Mouse (Mus musculus) embryonic facial prominence, embryonic 12.5 days (tissue): Measurements from ENCODE around the gene Nup210l. TPM values are rescaled to one million over a fixed set of nuclear protein-coding genes. Genes with fewer than 3 reads are reported as not detected.
A peak's percentile ranks its signal among the peaks of the same experiment; 100 is the strongest.

ENCODE experiments used
- ATAC-seq: fragments of 200-750 bp; cut with Nextera tagmentation; 2 replicates; pipeline ENCODE4 v1.8.0; 2017; ENCODE audit not compliant: insufficient number of reproducible peaks, insufficient read depth, low FRiP score, low TSS enrichment
- H3K27ac ChIP-seq: fragments of 300-500 bp; sonication (generic); 2 replicates; pipeline ENCODE4 v1.5.1; 2016; ENCODE audit warnings: mild to moderate bottlenecking
- H3K27me3 ChIP-seq: fragments of 300-500 bp; sonication (generic); 2 replicates; pipeline ENCODE4 v1.6.1; 2016; ENCODE audit warnings: mild to moderate bottlenecking, moderate library complexity
- H3K36me3 ChIP-seq: fragments of 300-500 bp; sonication (generic); 2 replicates; pipeline ENCODE4 v1.6.1; 2016; ENCODE audit warnings: mild to moderate bottlenecking
- H3K4me1 ChIP-seq: fragments of 300-500 bp; sonication (generic); 2 replicates; pipeline ENCODE4 v1.6.1; 2016
- H3K4me2 ChIP-seq: fragments of 300-500 bp; sonication (generic); replicated peaks from 2 replicates; pipeline ENCODE4 v1.6.1; 2016; ENCODE audit warnings: mild to moderate bottlenecking, moderate library complexity
- H3K4me3 ChIP-seq: fragments of 300-500 bp; sonication (generic); 2 replicates; pipeline ENCODE4 v1.5.1; 2016; ENCODE audit warnings: mild to moderate bottlenecking
- H3K9ac ChIP-seq: fragments of 300-500 bp; sonication (generic); 2 replicates; pipeline ENCODE4 v1.6.1; 2016; ENCODE audit warnings: mild to moderate bottlenecking, moderate library complexity
- H3K9me3 ChIP-seq: fragments of 300-500 bp; sonication (generic); 2 replicates; pipeline ENCODE4 v1.6.1; 2016; ENCODE audit warnings: mild to moderate bottlenecking, moderate library complexity
- WGBS: fragments of 180-500 bp; shearing (Covaris S2); methylation state at CpG from one replicate; pipeline ENCODE4 v1.1.7; 2016; 5-methylcytosine and 5-hydroxymethylcytosine counted together
- polyA plus RNA-seq: library from polyadenylated mRNA; unstranded; fragments of >200 nt; fragmentation: Nextera tagmentation; extraction: Ambion mirVana; gene quantifications from 2 replicates; pipeline ENCODE4 v1.2.1, GENCODE M21; 2016

The Nup210l gene
- polyA plus RNA-seq, 1 experiment from 2014 or later = 0.35 TPM

- H3K9me3 ChIP-seq = no peaks in the 10 kb centered on the region
- peaks cover 5% of the 10 kb centered on the region for H3K4me1 ChIP-seq
- WGBS = 17% methylated on average over 8 of the region's 8 CpGs
- H3K4me2 ChIP-seq = peak overlapping the region; percentile 80
- H3K9ac ChIP-seq = peak overlapping the region; percentile 72; the same call in 1 of the 2 replicates
- ATAC-seq = no peak
- peaks cover 19% of the 10 kb centered on the region for H3K36me3 ChIP-seq
- peak overlapping the region; percentile 87; the same call in 1 of the 2 replicates for H3K27ac ChIP-seq
- H3K4me3 ChIP-seq = peak overlapping the region; percentile 71
- H3K27me3 ChIP-seq = no peaks in the 10 kb centered on the region
Measured at GRCm38 (mm10) chr3:90231075-90231474, 127.1 kb downstream of the Nup210l start.

- Histone ChIP-seq H3K27ac (peak within 1 kb of the TSS; percentile 87), H3K36me3 (peaks cover 16% of the 10 kb centered on the region), H3K9me3 (no peaks in the 10 kb centered on the region), H3K27me3 (no peaks in the 10 kb centered on the region), H3K9ac (peak within 1 kb of the TSS; percentile 72), H3K4me1 (peaks cover 5% of the 10 kb centered on the region), H3K4me2 (peak within 1 kb of the TSS; percentile 80), H3K4me3 (peak within 1 kb of the TSS; percentile 71)
- peak; percentile 97 for ATAC-seq
- under 1% methylated on average over 61 of the region's 61 CpGs for WGBS
Measured at GRCm38 (mm10) chr3:90231507-90232333, 127.8 kb downstream of the Nup210l start, which contains the start of gene Jtb. Jtb (plus strand) TSS chr3:90231597.

- H3K36me3 ChIP-seq = no peaks in the 10 kb centered on the region
- no peak overlapping the region for H3K9ac ChIP-seq
- 78% methylated on average over 2 of the region's 2 CpGs for WGBS
- no peaks in the 10 kb centered on the region for H3K9me3 ChIP-seq
- no peak overlapping the region for H3K4me2 ChIP-seq
- H3K27me3 ChIP-seq = no peaks in the 10 kb centered on the region
- H3K4me3 ChIP-seq = no peak overlapping the region
- H3K27ac ChIP-seq = no peak overlapping the region
- no peak for ATAC-seq
- peaks cover 16% of the 10 kb centered on the region; the same call in 1 of the 2 replicates for H3K4me1 ChIP-seq
Measured at GRCm38 (mm10) chr3:90241251-90241650, 137.3 kb downstream of the Nup210l start.

GRCm38 (mm10) chr3:90241669-90242358 is 137.9 kb downstream of the Nup210l start:
- no peak for ATAC-seq
- no peak overlapping the region for H3K4me3 ChIP-seq
- H3K27ac ChIP-seq = no peak overlapping the region

GRCm38 (mm10) chr3:90242984-90243775 is 139.2 kb downstream of the Nup210l start, which contains the start of gene Creb3l4:
Creb3l4 (minus strand) TSS chr3:90243512.
- Histone ChIP-seq H3K4me2 (peak within 1 kb of the TSS; percentile 64), H3K4me1 (peaks cover 19% of the 10 kb centered on the region; the same call in 1 of the 2 replicates), H3K36me3 (no peaks in the 10 kb centered on the region), H3K9me3 (no peaks in the 10 kb centered on the region), H3K4me3 (peak within 1 kb of the TSS; percentile 35), H3K9ac (peak within 1 kb of the TSS; percentile 25; the same call in 1 of the 2 replicates), H3K27ac (peak within 1 kb of the TSS; percentile 86), H3K27me3 (no peaks in the 10 kb centered on the region)
- 5% methylated on average over 19 of the region's 19 CpGs for WGBS
- ATAC-seq = peak; percentile 76

More at GRCm38 (mm10) chr3:90241669-90242358, 137.9 kb downstream of the Nup210l start:
- no peak overlapping the region for H3K9ac ChIP-seq
- peak overlapping the region; percentile 64; the same call in 1 of the 2 replicates for H3K4me2 ChIP-seq
- H3K27me3 ChIP-seq = no peaks in the 10 kb centered on the region
- no peaks in the 10 kb centered on the region for H3K36me3 ChIP-seq
- H3K9me3 ChIP-seq = no peaks in the 10 kb centered on the region
- peaks cover 16% of the 10 kb centered on the region; the same call in 1 of the 2 replicates for H3K4me1 ChIP-seq
- WGBS = 85% methylated on average over 10 of the region's 10 CpGs

GRCm38 (mm10) chr3:90245406-90245805 is 141.5 kb downstream of the Nup210l start:
- Histone ChIP-seq H3K9ac (no peak overlapping the region), H3K4me2 (no peak overlapping the region), H3K36me3 (0 out of 2 replicates have a peak, but pooled peaks cover 3% of the 10 kb centered on the region)

GRCm38 (mm10) chr3:90247630-90247959 is 143.7 kb downstream of the Nup210l start:
- ATAC-seq = no peak
- Histone ChIP-seq H3K9me3 (no peaks in the 10 kb centered on the region), H3K27ac (peak overlapping the region; percentile 92), H3K27me3 (no peaks in the 10 kb centered on the region), H3K4me2 (peak overlapping the region; percentile 84), H3K9ac (peak overlapping the region; percentile 80), H3K4me1 (peaks cover 28% of the 10 kb centered on the region), H3K4me3 (peak overlapping the region; percentile 78), H3K36me3 (peaks cover 16% of the 10 kb centered on the region)
- 0% methylated on average over 3 of the region's 3 CpGs for WGBS

More at GRCm38 (mm10) chr3:90245406-90245805, 141.5 kb downstream of the Nup210l start:
- WGBS = 65% methylated on average over 2 of the region's 2 CpGs
- Histone ChIP-seq H3K9me3 (no peaks in the 10 kb centered on the region), H3K27me3 (no peaks in the 10 kb centered on the region), H3K27ac (no peak overlapping the region), H3K4me3 (no peak overlapping the region), H3K4me1 (peaks cover 30% of the 10 kb centered on the region)
- no peak for ATAC-seq

- WGBS = under 1% methylated on average over 39 of the region's 44 CpGs
- peak within 1 kb of the TSS; percentile 78 for H3K4me3 ChIP-seq
- ATAC-seq = peak; percentile 92
- H3K27ac ChIP-seq = peak within 1 kb of the TSS; percentile 92
- H3K27me3 ChIP-seq = no peaks in the 10 kb centered on the region
- H3K36me3 ChIP-seq = peaks cover 16% of the 10 kb centered on the region
- H3K9ac ChIP-seq = peak within 1 kb of the TSS; percentile 80
- H3K9me3 ChIP-seq = no peaks in the 10 kb centered on the region
- peaks cover 23% of the 10 kb centered on the region for H3K4me1 ChIP-seq
- peak within 1 kb of the TSS; percentile 84 for H3K4me2 ChIP-seq
Measured at GRCm38 (mm10) chr3:90247960-90248745, 144.2 kb downstream of the Nup210l start, which contains the start of gene Slc39a1. Slc39a1 (plus strand) TSS chr3:90248172.

GRCm38 (mm10) chr3:90248746-90249100 is 144.8 kb downstream of the Nup210l start:
- Histone ChIP-seq H3K27ac (peak overlapping the region; percentile 92), H3K36me3 (peaks cover 16% of the 10 kb centered on the region), H3K27me3 (no peaks in the 10 kb centered on the region), H3K9ac (peak overlapping the region; percentile 80), H3K9me3 (no peaks in the 10 kb centered on the region), H3K4me3 (peak overlapping the region; percentile 78), H3K4me2 (peak overlapping the region; percentile 84), H3K4me1 (peaks cover 20% of the 10 kb centered on the region)
- no peak for ATAC-seq
- 6% methylated on average over 10 of the region's 10 CpGs for WGBS

GRCm38 (mm10) chr3:90250791-90251190 is 146.9 kb downstream of the Nup210l start:
- WGBS = 84% methylated on average over 6 of the region's 6 CpGs
- Histone ChIP-seq H3K36me3 (peaks cover 16% of the 10 kb centered on the region), H3K4me2 (no peak overlapping the region), H3K9ac (no peak overlapping the region), H3K4me1 (peaks cover 27% of the 10 kb centered on the region), H3K27ac (no peak overlapping the region), H3K4me3 (no peak overlapping the region), H3K27me3 (no peaks in the 10 kb centered on the region), H3K9me3 (no peaks in the 10 kb centered on the region)
- no peak for ATAC-seq
